Mouse (Mus musculus) cortical plate, adult 2 months (tissue): ENCODE results near the gene Lpxn.

Experiments
- CTCF ChIP-seq: fragments of 200-500 bp; IDR thresholded peaks from 2 replicates; pipeline ENCODE4 v1.5.1; 2011; ENCODE audit warnings: mild to moderate bottlenecking, control low read depth, low read length; ENCODE audit not compliant: insufficient read depth; ENCODE audit errors: extremely low read depth
- POLR2A ChIP-seq: fragments of 200-500 bp; IDR thresholded peaks from 2 replicates; pipeline ENCODE4 v1.6.1; 2011; ENCODE audit warnings: mild to moderate bottlenecking, low read length, control low read depth; ENCODE audit not compliant: insufficient read depth; ENCODE audit errors: extremely low read depth

DNA sequence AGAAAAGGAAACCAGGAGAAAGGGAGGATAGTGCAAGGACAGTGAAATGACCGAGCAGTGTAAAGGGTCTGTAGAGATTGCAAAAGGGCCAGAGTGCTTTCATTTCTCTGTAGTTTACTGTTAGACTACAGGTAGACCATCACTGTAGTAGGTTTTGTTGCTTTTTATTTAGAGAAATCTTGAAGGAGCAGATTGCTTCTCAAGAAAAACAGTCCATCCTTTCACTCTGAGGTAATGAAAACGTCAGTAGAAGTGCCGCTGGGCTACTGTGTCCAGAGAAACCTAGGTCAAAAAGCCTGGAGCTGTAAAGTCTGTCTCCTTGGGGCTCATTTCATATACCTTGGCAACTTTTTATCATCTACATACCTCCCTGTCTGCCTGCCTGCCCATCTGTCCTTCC, 3.1 kb downstream of the Lpxn start:
- no peak for TF ChIP-seq CTCF
- no peak for TF ChIP-seq POLR2A
